Mouse (Mus musculus): ENCODE measurements around the gene Camk1g. TPM values are rescaled to one million over a fixed set of nuclear protein-coding genes. Genes with fewer than 3 reads are reported as not detected.
A peak's percentile ranks its signal among the peaks of the same experiment; 100 is the strongest.

Camk1g gene
- total RNA-seq (2021) = under 1 TPM; 0.15 to 0.22 TPM
- long read RNA-seq, experiment 1, partial matches to known transcripts = 0 of 1 reads
- long read RNA-seq, experiment 1, other reads (novel, unspliced or antisense) = 0 of 1 reads
- long read RNA-seq, experiment 2 = 0 reads

GRCm38 (mm10) chr1:193370096-193370495 lies at the start of gene Camk1g:
Gene Camk1g, minus strand, starts transcription at chr1:193370298.
- no peak for DNase-seq

DNA sequence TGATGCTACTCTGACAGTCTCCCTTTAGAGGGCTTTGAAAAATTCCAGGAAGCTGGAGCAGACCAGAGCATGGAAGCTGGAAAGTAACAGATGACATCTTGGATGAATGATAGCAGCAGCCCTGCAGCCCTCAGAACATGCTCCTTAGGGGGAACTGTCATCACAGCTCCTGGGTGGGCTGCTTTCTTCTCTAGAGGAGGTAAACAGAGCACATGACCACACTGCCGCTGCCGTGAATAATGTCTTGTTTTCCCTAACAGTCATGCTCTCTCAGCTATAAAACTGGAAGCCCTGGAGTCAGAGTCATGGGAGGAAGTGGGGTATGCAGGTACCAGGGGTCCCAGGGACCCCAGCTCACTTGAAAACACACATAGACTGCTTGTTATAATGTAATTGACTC lies 49.1 kb upstream of the Camk1g start:
- DNase-seq = no peak

GRCm38 (mm10) chr1:193418656-193419055 lies 48.6 kb upstream of the Camk1g start:
- peak; percentile 35 to 47 for DNase-seq

DNA sequence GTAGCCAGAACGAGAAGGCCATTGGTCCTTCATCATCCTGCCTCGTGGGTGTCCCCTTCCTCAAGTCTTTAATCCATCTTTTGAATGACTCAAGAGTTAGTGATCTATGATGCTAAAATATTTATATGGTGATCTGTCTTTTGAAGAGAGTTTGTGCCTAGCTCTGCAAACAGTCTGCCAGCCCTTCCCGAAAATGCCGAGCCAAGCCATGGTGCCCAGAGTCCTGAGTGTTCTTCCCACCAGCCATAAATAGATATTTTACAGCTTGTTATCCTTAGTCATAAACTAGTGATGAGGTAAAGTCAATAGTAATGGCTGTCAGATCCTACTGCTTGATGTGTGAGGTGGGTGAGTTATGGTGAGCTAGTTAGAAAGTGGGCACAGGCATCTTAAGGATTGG lies 44.0 kb upstream of the Camk1g start:
- DNase-seq = no peak

DNA sequence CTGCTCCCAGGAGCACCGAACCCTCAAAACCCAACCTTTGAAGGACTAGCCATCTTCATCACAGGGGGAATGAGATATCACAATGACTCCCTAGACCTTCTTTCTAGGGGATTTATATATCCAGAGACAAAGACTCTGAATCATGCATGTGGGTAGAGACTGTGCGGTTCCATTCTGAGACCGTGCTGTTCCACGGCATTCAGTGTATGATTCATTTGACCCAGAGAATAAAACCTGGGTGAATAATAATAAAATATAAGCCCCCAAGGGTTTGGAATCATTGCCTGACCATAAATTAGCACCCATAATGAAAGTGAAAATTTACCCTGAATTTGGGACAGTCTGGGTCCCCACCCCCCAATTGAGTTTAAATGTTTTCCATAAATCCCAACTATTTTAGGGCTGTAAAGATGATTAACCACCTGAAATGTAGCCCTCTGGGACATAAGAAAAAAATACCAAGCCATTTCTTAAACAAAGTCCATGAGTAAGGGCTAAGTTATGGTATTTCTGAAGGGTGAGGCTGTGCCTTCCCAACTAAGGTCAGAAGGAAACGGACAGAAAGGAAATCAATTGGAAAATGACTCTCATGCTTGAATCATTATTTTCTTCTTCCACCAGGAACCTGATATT lies 43.4 kb upstream of the Camk1g start:
- DNase-seq = no peak

DNA sequence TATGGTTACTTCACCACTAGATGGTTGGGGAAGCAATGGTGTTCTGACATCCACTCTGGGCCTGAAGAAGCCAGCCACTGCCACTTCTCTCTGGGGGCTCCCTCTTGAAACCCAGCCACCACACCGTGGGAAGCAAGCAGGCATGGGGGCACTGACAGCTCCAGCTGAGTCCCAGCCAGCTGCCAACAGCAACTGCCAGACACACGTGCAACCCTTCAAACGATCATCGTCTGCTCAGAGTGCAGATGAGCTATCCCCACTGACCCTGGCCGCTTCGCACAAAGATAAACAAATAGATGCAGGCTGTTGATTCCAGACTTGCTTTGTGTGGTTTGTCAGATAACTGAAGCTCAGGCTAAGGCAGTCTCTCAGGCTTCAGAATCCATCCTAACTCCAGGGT lies 37.4 kb upstream of the Camk1g start:
- DNase-seq = no peak

DNA sequence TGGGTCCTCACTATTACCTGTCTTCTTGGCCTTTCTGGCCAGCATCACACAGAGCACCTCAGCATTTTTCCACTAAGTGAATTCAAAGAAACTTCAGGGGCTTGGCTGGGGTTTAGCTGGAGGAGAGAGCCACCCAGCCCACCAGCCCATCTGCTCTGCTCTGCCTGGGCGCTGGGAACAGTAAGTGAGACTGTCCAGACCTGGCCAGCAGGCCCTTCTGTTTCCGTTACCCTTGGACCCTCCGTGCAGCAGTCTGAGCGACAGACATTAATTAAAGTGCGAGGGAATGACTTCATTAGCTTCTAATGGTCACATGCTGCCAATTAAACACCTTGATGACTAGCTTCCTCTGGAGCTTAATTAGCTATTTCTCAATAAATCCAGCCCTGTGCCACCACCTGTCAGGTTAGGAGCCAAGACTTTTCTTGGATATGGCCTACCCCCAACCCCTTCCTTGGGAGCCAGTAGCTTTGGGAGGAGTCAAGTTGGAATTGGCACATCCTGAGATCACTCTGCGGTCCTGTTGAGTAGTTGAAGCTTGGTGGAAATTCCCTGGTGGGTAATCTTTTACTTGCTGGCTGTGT lies 36.1 kb upstream of the Camk1g start:
- no peak for DNase-seq

GRCm38 (mm10) chr1:193401695-193402094 lies 31.6 kb upstream of the Camk1g start:
- no peak for DNase-seq

- no peak for DNase-seq
Observed at GRCm38 (mm10) chr1:193400348-193400747, 30.2 kb upstream of the Camk1g start.

GRCm38 (mm10) chr1:193398728-193399437 lies 28.8 kb upstream of the Camk1g start:
- DNase-seq = no peak

DNA sequence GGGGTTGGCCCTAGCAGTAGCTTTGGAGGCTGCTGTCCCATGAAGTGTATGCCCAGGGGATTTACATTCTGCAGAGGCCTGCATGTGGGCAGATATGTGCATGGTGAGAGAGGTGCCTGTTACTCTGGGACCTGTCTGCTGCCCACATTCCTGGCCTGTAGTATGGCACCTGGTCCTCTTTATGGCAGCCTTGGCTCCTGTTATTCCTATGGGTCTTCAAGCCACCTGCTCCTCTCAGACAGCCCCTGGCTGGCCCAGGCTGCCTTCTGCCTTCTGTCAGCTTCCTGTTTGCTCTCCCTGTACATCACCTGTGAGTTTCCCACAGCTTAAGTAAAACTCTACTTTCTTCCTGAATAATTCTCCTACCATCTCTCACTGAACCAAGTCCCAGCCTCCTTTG lies 27.0 kb upstream of the Camk1g start:
- no peak for DNase-seq

- DNase-seq = no peak
Observed at GRCm38 (mm10) chr1:193392266-193392665, 22.2 kb upstream of the Camk1g start.

DNA sequence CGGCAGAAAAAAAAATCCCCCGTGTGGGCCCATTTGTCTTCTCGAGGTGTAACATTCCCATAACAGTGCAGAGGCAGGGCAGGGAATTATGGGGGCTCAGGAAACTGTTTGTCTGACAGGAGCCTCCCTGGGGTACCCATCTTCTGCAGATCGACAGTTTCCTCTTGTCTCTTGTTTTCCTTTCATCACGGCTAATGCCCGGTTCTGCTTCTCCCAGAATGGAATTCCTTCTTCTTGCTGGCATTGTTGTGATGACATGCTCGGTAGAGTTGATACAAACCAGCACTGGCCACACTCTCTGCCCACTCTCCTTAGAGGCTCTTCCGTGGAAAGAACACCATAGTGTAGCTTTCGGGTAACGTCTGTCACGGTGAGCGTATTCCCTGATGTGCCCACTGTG lies 19.9 kb upstream of the Camk1g start:
- DNase-seq = no peak

DNA sequence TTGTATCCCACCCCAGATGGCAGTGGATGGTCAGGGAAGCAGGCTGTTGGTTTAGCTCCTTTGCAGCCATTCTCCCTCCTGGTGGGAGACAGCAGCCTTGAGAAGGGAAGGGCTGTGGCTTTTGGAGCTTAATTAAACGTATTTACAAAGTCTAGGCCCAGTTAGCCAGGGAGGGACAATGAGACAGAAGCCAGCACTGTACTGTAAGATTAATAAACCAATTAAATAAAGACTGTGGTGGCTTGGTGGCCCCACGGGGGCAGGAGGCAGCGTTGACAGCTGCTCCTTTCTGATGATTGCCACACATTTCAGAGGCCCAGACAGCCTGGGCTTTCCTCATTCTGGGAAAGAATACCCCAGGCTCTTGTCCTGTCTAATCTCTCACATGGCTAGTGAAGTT lies 19.4 kb upstream of the Camk1g start:
- DNase-seq = no peak

DNA sequence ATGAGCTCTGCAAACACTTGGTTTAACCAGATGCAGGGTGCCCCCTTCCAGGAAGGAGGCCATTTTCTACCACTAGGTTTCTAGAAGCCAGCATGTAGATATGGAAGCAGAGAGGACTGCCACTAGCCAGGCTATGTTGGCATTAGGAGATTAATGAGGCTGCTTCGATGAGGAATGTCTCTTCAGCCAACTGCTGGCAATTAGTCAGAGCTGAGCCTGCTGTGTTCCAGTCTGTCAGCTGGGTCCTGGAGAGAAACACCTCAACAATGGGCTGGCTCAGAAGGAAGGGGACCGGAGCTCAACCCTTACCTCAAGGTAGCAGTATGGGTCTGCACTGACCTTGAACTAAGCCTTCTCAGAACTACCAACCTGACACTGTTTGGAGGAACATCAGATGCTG lies 17.1 kb upstream of the Camk1g start:
- no peak for DNase-seq

- DNase-seq = peak; percentile 83 to 95
Observed at GRCm38 (mm10) chr1:193386136-193386535, 16.0 kb upstream of the Camk1g start.

- DNase-seq = peak; percentile 25 to 62
Observed at GRCm38 (mm10) chr1:193382841-193383462, 12.9 kb upstream of the Camk1g start.

GRCm38 (mm10) chr1:193382435-193382834 lies 12.3 kb upstream of the Camk1g start:
- no peak for DNase-seq

DNA sequence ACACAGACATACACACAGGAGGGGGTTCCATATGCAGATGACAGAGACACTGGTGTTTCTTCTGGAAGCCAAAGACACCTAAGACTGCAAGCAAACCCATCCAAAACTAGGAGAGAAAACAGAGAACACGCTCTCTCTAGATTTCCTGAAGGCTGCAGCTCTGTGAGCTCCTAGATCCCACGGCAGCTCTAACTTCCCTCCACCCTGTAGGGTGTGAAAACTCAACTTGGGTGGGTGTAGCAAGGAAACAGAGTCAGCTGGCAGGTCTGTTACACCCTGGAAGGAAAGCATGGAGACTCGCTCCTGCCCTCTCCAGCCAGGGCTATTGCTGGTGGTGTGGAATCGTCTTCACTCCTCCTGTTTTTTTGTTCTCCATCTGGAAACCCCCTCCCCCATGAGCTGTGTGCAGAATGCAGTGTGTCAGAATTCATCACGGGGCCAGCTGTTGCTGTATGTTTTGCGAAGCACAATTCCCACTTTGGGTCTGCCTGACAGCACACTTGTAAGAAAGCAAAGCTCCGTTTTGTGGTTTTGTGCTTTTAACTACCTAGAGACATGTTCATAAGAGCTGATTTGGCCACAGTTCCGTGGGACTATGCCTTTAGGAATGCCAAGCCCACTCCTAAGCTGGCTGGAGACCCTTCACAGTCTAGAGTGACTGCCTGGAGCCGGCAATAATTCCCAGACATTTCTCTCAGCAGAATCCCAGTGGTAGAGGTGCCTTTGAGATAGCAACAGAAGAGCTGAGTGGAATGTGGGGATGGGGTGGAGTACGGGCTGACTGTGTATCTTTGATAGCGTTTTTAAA lies 11.7 kb upstream of the Camk1g start:
- no peak for DNase-seq

DNA sequence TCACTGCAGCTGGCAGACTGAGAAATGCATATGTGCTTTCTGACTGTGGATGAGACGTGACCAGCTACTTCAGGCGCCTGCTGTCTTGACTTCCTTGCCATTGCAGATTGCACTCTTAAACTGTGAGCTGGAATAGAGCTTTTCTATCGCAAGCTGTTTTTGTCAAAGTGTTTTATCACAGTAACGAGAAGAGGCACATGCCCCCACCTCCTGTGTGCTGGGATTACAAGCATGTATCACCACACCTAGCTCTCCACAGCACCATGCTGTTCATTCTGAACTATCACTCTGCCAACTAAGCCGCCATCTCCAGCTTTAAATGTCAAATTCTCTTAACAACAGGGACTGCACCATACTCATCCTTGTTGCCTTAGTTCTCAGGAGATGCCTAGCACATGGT lies 10.8 kb upstream of the Camk1g start:
- no peak for DNase-seq

GRCm38 (mm10) chr1:193379634-193380033 lies 9.5 kb upstream of the Camk1g start:
- no peak for DNase-seq

- DNase-seq = peak; percentile 38 to 61
Observed at GRCm38 (mm10) chr1:193376478-193377134, 6.5 kb upstream of the Camk1g start.

Data from heart, adult 18-20 months (tissue).